Mouse (Mus musculus): ENCODE data around the gene Tut4. TPM values are rescaled to one million over a fixed set of nuclear protein-coding genes. Genes with fewer than 3 reads are reported as not detected.

The Tut4 gene
- total RNA-seq, 2 experiments from 2014 or later: 40.3 to 41.3 TPM

- DNase-seq (ENCODE audit: low spot score in 2 of 2): peak; percentile 2 to 47
Observed at GRCm38 (mm10) chr4:108484230-108484629, 25.0 kb downstream of the Tut4 start.

- no peak for DNase-seq (ENCODE audit: low spot score in 2 of 2)
Observed at GRCm38 (mm10) chr4:108503023-108503422, 43.8 kb downstream of the Tut4 start.

GRCm38 (mm10) chr4:108539701-108540100, 80.5 kb downstream of the Tut4 start:
- no peak for DNase-seq (ENCODE audit: low spot score in 2 of 2)

GRCm38 (mm10) chr4:108565026-108565425, 105.8 kb downstream of the Tut4 start:
- no peak for DNase-seq (ENCODE audit: low spot score in 2 of 2)

GRCm38 (mm10) chr4:108572644-108573043, 113.4 kb downstream of the Tut4 start:
- no peak for DNase-seq (ENCODE audit: low spot score in 2 of 2)

- peak; percentile 95 to 98 for DNase-seq (ENCODE audit: low spot score in 2 of 2)
Observed at GRCm38 (mm10) chr4:108578840-108579742, 119.9 kb downstream of the Tut4 start, which contains the start of the genes Prpf38a and Orc1. Gene Prpf38a (minus strand): TSS chr4:108579336. Gene Orc1 (plus strand): TSS chr4:108579423.

- DNase-seq (ENCODE audit: low spot score in 2 of 2): no peak
Observed at GRCm38 (mm10) chr4:108579743-108580411, 120.7 kb downstream of the Tut4 start.

GRCm38 (mm10) chr4:108593376-108593775, 134.2 kb downstream of the Tut4 start:
- DNase-seq (ENCODE audit: low spot score in 2 of 2): peak; percentile 14 to 64

GRCm38 (mm10) chr4:108595785-108596184, 136.6 kb downstream of the Tut4 start:
- no peak for DNase-seq (ENCODE audit: low spot score in 2 of 2)

GRCm38 (mm10) chr4:108598306-108598705, 139.1 kb downstream of the Tut4 start:
- DNase-seq (ENCODE audit: low spot score in 2 of 2): no peak

- DNase-seq (ENCODE audit: low spot score in 2 of 2): no peak
Observed at GRCm38 (mm10) chr4:108601870-108602269, 142.6 kb downstream of the Tut4 start.

GRCm38 (mm10) chr4:108608651-108609050, 149.4 kb downstream of the Tut4 start:
- DNase-seq (ENCODE audit: low spot score in 2 of 2): no peak

Other genes with a start within 250 kb of the Tut4 start
- gene Zyg11a, start 241.4 kb upstream of the Tut4 start, total RNA-seq (2021): not detected
- gene Zyg11b, start 158.3 kb upstream of the Tut4 start, total RNA-seq (2021): 100 to 1,000 TPM; 119 to 124 TPM
- 10 to 100 TPM; 29.7 to 33.4 TPM for gene Coa7, start 131.3 kb upstream of the Tut4 start, total RNA-seq (2021)
- not detected for gene Shisal2a, start 76.1 kb upstream of the Tut4 start, total RNA-seq (2021)
- gene Gpx7, start 52.5 kb upstream of the Tut4 start, total RNA-seq (2021): 1 to 10 TPM; 7.4 to 8.0 TPM
- gene Prpf38a, start 119.9 kb downstream of the Tut4 start, total RNA-seq (2021): 10 to 100 TPM; 35.1 to 37.0 TPM
- under 1 TPM; 0.19 to 0.53 TPM for gene Orc1, start 120.0 kb downstream of the Tut4 start, total RNA-seq (2021)
- gene Cc2d1b, start 160.5 kb downstream of the Tut4 start, total RNA-seq (2021): 10 to 100 TPM; 33.6 to 38.5 TPM

Data from layer of hippocampus, postnatal 14 days (tissue).